Mouse (Mus musculus) small intestine, adult 10 weeks (tissue): ENCODE data around the gene Tyw3. TPM values are rescaled to one million over a fixed set of nuclear protein-coding genes. Genes with fewer than 3 reads are reported as not detected.

Source experiments
- polyA plus RNA-seq: library from polyadenylated mRNA; stranded (reverse); fragments of 350-450 nt; fragmentation: Illumina TruSeq; extraction: RNeasy Lipid Tissue Mini Kit (QIAGEN cat#74804); gene quantifications from one replicate; pipeline ENCODE4 v1.2.3, GENCODE M21; 2014; ENCODE audit warnings: low replicate concordance

The Tyw3 gene
- 1.4 TPM for polyA plus RNA-seq

DNA sequence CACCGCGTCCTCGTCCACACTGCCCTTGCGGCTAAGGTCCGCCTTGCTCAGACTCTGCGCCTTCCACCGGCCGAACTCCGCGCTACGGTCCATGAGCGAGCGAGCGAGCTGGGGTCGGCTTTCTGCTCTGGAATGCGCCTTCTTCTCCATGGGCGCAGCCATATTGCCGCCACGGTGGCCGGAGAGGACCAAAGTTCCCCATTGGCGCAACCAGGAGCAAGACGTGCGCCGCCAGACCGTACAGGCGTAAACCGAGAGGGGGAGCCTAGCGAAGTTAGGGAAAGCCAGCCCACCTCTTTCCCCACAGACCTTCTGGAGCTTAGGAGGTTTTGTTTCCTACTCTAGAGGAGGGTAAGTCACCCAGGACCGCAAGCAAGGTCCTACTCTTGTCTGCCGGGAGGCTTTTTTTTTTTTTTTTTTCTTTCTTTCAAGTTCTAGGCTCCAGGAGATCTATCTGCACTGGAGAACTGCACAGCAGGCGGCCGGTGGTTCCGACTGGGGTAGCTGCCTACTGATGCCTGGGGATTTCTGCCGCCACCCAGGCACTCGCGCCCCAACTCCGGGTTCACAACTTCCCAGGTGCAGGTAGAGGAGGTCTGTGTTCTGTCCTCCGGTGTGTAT is at the start of gene Tyw3:
Gene Tyw3, minus strand, starts transcription at position 171 of the 621 bp plus-strand sequence.

DNA sequence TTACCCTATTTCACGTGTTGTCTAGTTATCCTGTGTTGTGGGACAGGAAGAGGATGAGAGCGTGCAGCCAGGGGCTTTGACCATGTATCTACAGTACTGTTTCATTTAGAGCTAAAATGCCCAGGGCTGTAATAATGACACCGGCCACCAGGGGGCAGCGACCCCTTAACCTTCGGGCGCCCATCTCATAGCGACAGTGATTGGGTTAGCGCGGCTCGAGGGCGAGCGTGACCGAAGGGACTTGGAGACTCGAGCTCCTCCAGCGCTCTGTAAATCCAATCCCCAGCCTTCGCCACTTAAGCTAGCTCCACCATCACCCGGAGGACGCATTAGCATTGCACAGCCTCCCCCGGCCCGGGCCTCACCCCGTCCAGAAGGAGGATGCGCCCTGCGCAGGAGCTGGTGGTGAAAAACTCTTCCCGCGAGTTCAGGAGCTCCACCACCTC is 393 bp downstream of the Tyw3 start, which contains the start of gene Cryz:
Gene Cryz, plus strand, starts transcription at position 224 of the 446 bp plus-strand sequence.

Other genes with a start within 250 kb of the Tyw3 start
- 2.7 TPM for gene Cryz, start 393 bp downstream of the Tyw3 start, polyA plus RNA-seq
- gene Erich3, start 66.8 kb upstream of the Tyw3 start, polyA plus RNA-seq: 0.15 TPM